Mouse (Mus musculus) forebrain, embryonic 16.5 days (tissue): ENCODE measurements at regions not wholly inside any gene's neighbourhood (a gene's known extent, or its start where the extent isn't known, plus 50 kb on each side); places are given as distances from the start of the nearest gene placed in this dataset.

Source experiments
- ATAC-seq: fragments of 200-750 bp; cut with Nextera tagmentation; 2 replicates; pipeline ENCODE4 v1.8.0; 2017; ENCODE audit warnings: mild to moderate bottlenecking, moderate library complexity
- H3K27ac ChIP-seq: fragments of 300-500 bp; sonication (generic); 2 replicates; pipeline ENCODE4 v1.5.1; 2014; ENCODE audit warnings: low read length, control low read depth
- H3K27me3 ChIP-seq: fragments of 300-500 bp; sonication (generic); replicated peaks from 2 replicates; pipeline ENCODE4 v1.6.1; 2014; ENCODE audit warnings: low read length; ENCODE audit not compliant: control insufficient read depth, insufficient read depth
- H3K36me3 ChIP-seq: fragments of 300-500 bp; sonication (generic); 2 replicates; pipeline ENCODE4 v1.6.1; 2014; ENCODE audit not compliant: control insufficient read depth, insufficient read depth
- H3K4me1 ChIP-seq: fragments of 300-500 bp; sonication (generic); replicated peaks from 2 replicates; pipeline ENCODE4 v1.6.1; 2014; ENCODE audit warnings: low read length; ENCODE audit not compliant: control insufficient read depth, insufficient read depth
- H3K4me2 ChIP-seq: fragments of 300-500 bp; sonication (generic); 2 replicates; pipeline ENCODE4 v1.6.1; 2014; ENCODE audit warnings: mild to moderate bottlenecking, low read length, control low read depth
- H3K4me3 ChIP-seq: fragments of 300-500 bp; sonication (generic); replicated peaks from 2 replicates; pipeline ENCODE4 v1.5.1; 2014; ENCODE audit warnings: mild to moderate bottlenecking, low read length, control low read depth
- H3K9ac ChIP-seq: fragments of 300-500 bp; sonication (generic); replicated peaks from 2 replicates; pipeline ENCODE4 v1.6.1; 2014; ENCODE audit warnings: low read depth, low read length, control low read depth
- H3K9me3 ChIP-seq: fragments of 300-500 bp; sonication (generic); 2 replicates; pipeline ENCODE4 v1.6.1; 2016; ENCODE audit warnings: low read length; ENCODE audit not compliant: control insufficient read depth
- WGBS: fragments of 180-500 bp; shearing (Covaris S2); extraction: QIAGEN DNeasy Blood & Tissue Kit; methylation state at CpG from one replicate; pipeline ENCODE4 v1.1.7; 2014; 5-methylcytosine and 5-hydroxymethylcytosine counted together

DNA sequence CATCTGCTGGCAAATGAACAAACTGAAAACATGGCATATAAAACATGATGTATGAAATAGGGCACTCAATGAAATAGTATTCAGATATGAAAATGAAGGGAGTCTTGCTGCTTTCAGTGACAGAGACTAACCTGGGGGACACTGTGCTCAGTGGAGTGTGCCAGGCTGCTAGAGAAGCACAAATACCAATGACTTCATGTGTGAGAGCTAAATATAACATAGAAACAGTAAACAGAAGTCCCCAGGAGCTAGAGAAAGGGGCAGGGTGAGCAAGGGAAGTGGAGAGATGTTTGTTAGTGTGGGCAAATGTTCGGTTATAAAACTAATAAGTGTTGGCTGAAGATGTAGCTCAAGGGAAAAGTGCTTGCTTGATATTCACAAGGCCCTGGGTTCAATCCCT lies 293.2 kb upstream of the Jmjd1c start:
- Histone ChIP-seq H3K9ac (no peak overlapping the region), H3K36me3 (no peaks in the 10 kb centered on the region), H3K27me3 (no peaks in the 10 kb centered on the region), H3K9me3 (peaks cover 8% of the 10 kb centered on the region), H3K4me3 (no peak overlapping the region), H3K27ac (no peak overlapping the region), H3K4me2 (no peak overlapping the region), H3K4me1 (no peaks in the 10 kb centered on the region)
- ATAC-seq = no peak
- 96% methylated on average over 1 of the region's 1 CpGs for WGBS

DNA sequence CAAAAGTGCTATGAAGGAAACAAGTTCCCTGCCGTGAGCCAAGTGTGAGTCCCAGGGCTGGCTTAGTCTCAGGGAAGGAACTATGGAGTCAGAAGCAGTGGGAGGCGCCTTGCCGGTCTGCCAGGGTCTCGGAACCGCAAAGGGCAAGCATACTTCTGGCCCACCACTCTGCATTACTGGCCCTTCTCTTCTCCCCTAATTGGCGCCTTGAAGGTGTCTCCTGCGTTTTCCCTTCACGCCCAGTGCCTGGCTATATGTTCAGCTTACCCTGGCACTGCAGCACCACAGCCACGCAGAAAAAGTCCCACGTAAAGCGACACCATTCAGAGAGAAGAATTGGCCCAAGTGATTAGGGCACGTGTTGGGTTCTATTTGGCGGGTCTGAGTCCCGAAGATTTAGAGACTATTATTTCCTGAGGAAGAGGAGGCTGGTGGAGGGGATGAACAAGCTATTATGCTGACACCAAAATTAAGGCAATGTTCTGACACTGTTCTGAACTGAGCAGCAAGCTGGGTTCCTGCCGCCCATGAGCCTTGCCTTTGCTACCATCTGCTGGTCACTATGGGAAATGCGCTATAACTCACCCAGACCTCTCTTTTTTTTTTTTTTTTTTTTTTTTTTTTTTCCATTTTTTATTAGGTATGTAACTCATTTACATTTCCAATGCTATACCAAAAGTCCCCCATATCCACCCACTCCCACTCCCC lies 288.5 kb upstream of the Jmjd1c start:
- Histone ChIP-seq H3K4me1 (no peaks in the 10 kb centered on the region), H3K9ac (no peak overlapping the region), H3K9me3 (peaks cover 8% of the 10 kb centered on the region), H3K4me2 (peak overlapping the region; percentile 42), H3K36me3 (no peaks in the 10 kb centered on the region), H3K27me3 (no peaks in the 10 kb centered on the region), H3K27ac (no peak overlapping the region), H3K4me3 (0 out of 2 replicates have a peak overlapping the region, but pooled peaks have one; percentile 11)
- peak; percentile 86 for ATAC-seq
- WGBS = 42% methylated on average over 16 of the region's 16 CpGs

GRCm38 (mm10) chr10:66812515-66813260 lies 283.2 kb upstream of the Jmjd1c start:
- no peak for ATAC-seq
- H3K4me3 ChIP-seq = no peak overlapping the region
- WGBS = 89% methylated on average over 11 of the region's 11 CpGs
- H3K4me1 ChIP-seq = peaks cover 5% of the 10 kb centered on the region; the same call in 1 of the 2 replicates
- H3K9me3 ChIP-seq = no peaks in the 10 kb centered on the region
- no peak overlapping the region for H3K27ac ChIP-seq
- no peaks in the 10 kb centered on the region for H3K27me3 ChIP-seq
- no peaks in the 10 kb centered on the region for H3K36me3 ChIP-seq
- H3K9ac ChIP-seq = no peak overlapping the region
- no peak overlapping the region for H3K4me2 ChIP-seq

DNA sequence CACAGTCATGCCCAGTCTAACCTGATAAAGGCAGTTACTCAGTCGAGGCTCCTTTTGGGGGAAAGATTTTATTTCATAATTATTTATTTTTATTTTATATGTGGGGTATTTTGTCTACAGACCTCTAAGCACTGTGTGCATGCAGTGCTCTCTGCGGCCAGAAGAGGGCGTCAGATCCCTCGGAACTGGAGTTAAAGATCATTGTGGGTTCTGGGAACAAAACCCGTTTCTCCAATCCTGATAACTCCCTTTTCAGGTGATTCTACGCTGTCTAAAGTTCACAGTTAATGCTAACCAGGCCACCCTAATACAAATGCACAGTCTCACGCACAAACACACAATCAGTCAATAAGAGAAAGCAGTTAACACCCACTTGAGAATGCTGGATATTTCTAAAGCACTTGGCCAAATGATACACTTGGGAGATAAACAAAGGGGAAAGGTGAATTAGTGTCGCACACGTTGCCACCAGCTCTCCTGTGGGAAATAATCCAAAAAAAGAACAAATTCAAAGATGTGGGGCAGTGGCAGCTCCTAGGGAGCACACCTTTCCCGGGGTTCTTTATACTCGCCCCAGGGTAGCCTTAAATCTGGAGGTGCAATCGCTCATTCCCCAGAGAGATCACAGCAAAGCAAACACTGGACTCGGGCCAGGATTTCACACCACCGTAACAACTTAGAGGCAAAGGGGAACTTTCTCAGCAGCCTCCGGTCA lies 281.9 kb upstream of the Jmjd1c start:
- peak; percentile 30; the same call in 1 of the 2 replicates for ATAC-seq

GRCm38 (mm10) chr10:66814565-66815201 lies 281.2 kb upstream of the Jmjd1c start:
- H3K27ac ChIP-seq = no peak overlapping the region
- H3K4me1 ChIP-seq = peaks cover 5% of the 10 kb centered on the region; the same call in 1 of the 2 replicates
- H3K4me3 ChIP-seq = no peak overlapping the region
- no peaks in the 10 kb centered on the region for H3K9me3 ChIP-seq
- H3K36me3 ChIP-seq = no peaks in the 10 kb centered on the region
- no peak overlapping the region for H3K9ac ChIP-seq
- peak; percentile 90 for ATAC-seq
- peak overlapping the region; percentile 29 for H3K4me2 ChIP-seq
- WGBS = 8% methylated on average over 16 of the region's 16 CpGs
- H3K27me3 ChIP-seq = no peaks in the 10 kb centered on the region

More for the DNA sequence above, 281.9 kb upstream of the Jmjd1c start:
- H3K27ac ChIP-seq = no peak overlapping the region
- H3K4me2 ChIP-seq = peak overlapping the region; percentile 29; the same call in 1 of the 2 replicates
- peaks cover 5% of the 10 kb centered on the region; the same call in 1 of the 2 replicates for H3K4me1 ChIP-seq
- 16% methylated on average over 15 of the region's 15 CpGs for WGBS
- no peaks in the 10 kb centered on the region for H3K27me3 ChIP-seq
- H3K9me3 ChIP-seq = no peaks in the 10 kb centered on the region
- no peaks in the 10 kb centered on the region for H3K36me3 ChIP-seq
- H3K9ac ChIP-seq = no peak overlapping the region
- no peak overlapping the region for H3K4me3 ChIP-seq

GRCm38 (mm10) chr10:66815951-66816350 lies 280.0 kb upstream of the Jmjd1c start:
- H3K4me1 ChIP-seq = peaks cover 5% of the 10 kb centered on the region; the same call in 1 of the 2 replicates
- no peaks in the 10 kb centered on the region for H3K9me3 ChIP-seq
- no peaks in the 10 kb centered on the region for H3K36me3 ChIP-seq
- no peak overlapping the region for H3K27ac ChIP-seq
- no peak overlapping the region for H3K9ac ChIP-seq
- H3K4me2 ChIP-seq = no peak overlapping the region
- ATAC-seq = no peak
- no peak overlapping the region for H3K4me3 ChIP-seq
- WGBS = 68% methylated on average over 4 of the region's 4 CpGs
- no peaks in the 10 kb centered on the region for H3K27me3 ChIP-seq

DNA sequence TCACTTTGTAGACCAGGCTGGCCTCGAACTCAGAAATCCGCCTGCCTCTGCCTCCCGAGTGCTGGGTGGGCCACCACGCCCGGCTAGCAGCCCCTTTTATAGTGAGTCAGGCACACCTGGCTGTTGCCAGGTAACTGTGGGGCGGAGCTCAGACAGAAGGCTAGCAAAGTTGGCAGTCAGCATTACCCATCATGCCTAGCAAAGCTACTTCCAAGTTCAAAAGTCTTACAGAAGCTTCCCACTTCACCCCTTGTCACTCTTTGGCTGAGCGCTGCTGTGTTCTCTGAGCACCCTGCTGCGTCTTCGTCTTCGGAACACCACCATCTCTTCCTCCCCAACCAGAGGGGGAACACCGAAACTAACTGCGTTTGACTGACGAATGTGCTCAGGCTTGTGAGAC lies 279.1 kb upstream of the Jmjd1c start:
- no peak overlapping the region for H3K9ac ChIP-seq
- H3K4me2 ChIP-seq = no peak overlapping the region
- no peaks in the 10 kb centered on the region for H3K9me3 ChIP-seq
- H3K4me3 ChIP-seq = no peak overlapping the region
- ATAC-seq = no peak
- H3K27me3 ChIP-seq = no peaks in the 10 kb centered on the region
- 76% methylated on average over 13 of the region's 13 CpGs for WGBS
- H3K27ac ChIP-seq = no peak overlapping the region
- H3K4me1 ChIP-seq = peaks cover 5% of the 10 kb centered on the region; the same call in 1 of the 2 replicates
- H3K36me3 ChIP-seq = no peaks in the 10 kb centered on the region

GRCm38 (mm10) chr10:66817876-66818275 lies 278.0 kb upstream of the Jmjd1c start:
- H3K9ac ChIP-seq = no peak overlapping the region
- no peaks in the 10 kb centered on the region for H3K36me3 ChIP-seq
- ATAC-seq = no peak
- H3K4me1 ChIP-seq = peaks cover 5% of the 10 kb centered on the region; the same call in 1 of the 2 replicates
- no peaks in the 10 kb centered on the region for H3K27me3 ChIP-seq
- no peak overlapping the region for H3K4me2 ChIP-seq
- no peak overlapping the region for H3K4me3 ChIP-seq
- H3K27ac ChIP-seq = no peak overlapping the region
- 82% methylated on average over 7 of the region's 7 CpGs for WGBS
- H3K9me3 ChIP-seq = no peaks in the 10 kb centered on the region

- H3K27me3 ChIP-seq = no peaks in the 10 kb centered on the region
- H3K36me3 ChIP-seq = no peaks in the 10 kb centered on the region
- H3K9me3 ChIP-seq = no peaks in the 10 kb centered on the region
- no peak overlapping the region for H3K4me3 ChIP-seq
- no peak overlapping the region for H3K4me2 ChIP-seq
- H3K9ac ChIP-seq = no peak overlapping the region
- peaks cover 4% of the 10 kb centered on the region; the same call in 1 of the 2 replicates for H3K4me1 ChIP-seq
- 79% methylated on average over 8 of the region's 8 CpGs for WGBS
- no peak for ATAC-seq
- no peak overlapping the region for H3K27ac ChIP-seq
These were observed 276.4 kb upstream of the Jmjd1c start for GRCm38 (mm10) chr10:66819517-66819916.
